Mouse (Mus musculus) brain, embryonic 14.5 days (tissue): ENCODE measurements around the gene Sptb.

Experiments
- CTCF ChIP-seq: fragments of 200-500 bp; IDR thresholded peaks from 2 replicates; pipeline ENCODE4 v1.5.1; 2012; ENCODE audit warnings: inconsistent platforms, mild to moderate bottlenecking, moderate library complexity, borderline replicate concordance; ENCODE audit not compliant: insufficient read depth, insufficient read length; ENCODE audit errors: extremely low read depth
- POLR2A ChIP-seq: fragments of 200-500 bp; IDR thresholded peaks from 2 replicates; pipeline ENCODE4 v1.6.1; 2012; ENCODE audit warnings: mild to moderate bottlenecking, inconsistent platforms, borderline replicate concordance; ENCODE audit not compliant: poor library complexity, insufficient read depth, insufficient read length, severe bottlenecking; ENCODE audit errors: extremely low read depth

- TF ChIP-seq CTCF, result no peak
- TF ChIP-seq POLR2A, result no peak
Observed at GRCm38 (mm10) chr12:76623374-76623773, 87.0 kb downstream of the Sptb start.
